Mouse (Mus musculus) hematopoietic stem cell, adult 5-6 weeks (primary cell): ENCODE results near the gene Il1f8. TPM values are rescaled to one million over a fixed set of nuclear protein-coding genes. Genes with fewer than 3 reads are reported as not detected.
"Not testable (repeated sequence)": the region's sequence is repeated elsewhere in the genome, so short reads cannot be mapped to it uniquely, and the experiment has no call there.

Experiments
- ATAC-seq, 2 experiments: fragments of 125-278 bp in 1 of 2; replicated peaks in 1 of 2; 2 replicates each; pipeline ENCODE4 v1.8.0; 2016 to 2017; ENCODE audit warnings: inconsistent platforms in 2 of 2, mild to moderate bottlenecking in 2 of 2, moderate number of reproducible peaks in 2 of 2, low read depth in 1 of 2, moderate TSS enrichment in 1 of 2; ENCODE audit not compliant: low FRiP score in 2 of 2, poor library complexity in 2 of 2, severe bottlenecking in 2 of 2, insufficient read depth in 1 of 2, low TSS enrichment in 1 of 2
- total RNA-seq: library from RNA; stranded (forward); fragments of 172-1452, 232-1000 nt; gene quantifications from 2 replicates; pipeline ENCODE4 v1.2.3, GENCODE M21; 2017

Gene Il1f8
- total RNA-seq = not detected in 2 replicates

GRCm38 (mm10) chr2:24152861-24153260 is at the start of gene Il1f8:
Gene Il1f8, plus strand, starts transcription at chr2:24153161.
- ATAC-seq = no peak

- peak; percentile 42 to 86; a peak in 3 of 4 replicates for ATAC-seq
Measured at GRCm38 (mm10) chr2:24103619-24104289, 49.2 kb upstream of the Il1f8 start.

DNA sequence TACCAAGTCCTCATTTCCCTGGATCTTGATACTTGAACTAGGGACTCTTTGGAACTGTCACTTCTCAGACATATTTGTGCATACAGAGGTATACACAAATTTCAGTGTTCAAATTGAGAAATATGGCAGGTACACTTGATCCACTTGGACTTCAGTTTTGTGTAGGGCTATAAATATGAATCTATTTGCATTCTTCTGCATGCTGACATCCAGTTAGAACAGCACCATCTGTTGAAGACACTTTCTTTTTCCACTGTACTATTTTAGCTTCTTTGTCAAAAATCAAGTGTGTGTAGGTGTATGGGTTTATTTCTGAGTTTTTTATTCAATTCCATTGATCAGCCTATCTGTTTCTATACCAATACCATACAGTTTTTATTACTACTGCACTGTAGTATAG is 43.9 kb upstream of the Il1f8 start:
- no peak for ATAC-seq

GRCm38 (mm10) chr2:24134373-24134772 is 18.6 kb upstream of the Il1f8 start:
- ATAC-seq = no peak; a peak in 1 of 4 replicates

- peak; percentile 95 to 96 for ATAC-seq
Measured at GRCm38 (mm10) chr2:24181683-24182331, 28.8 kb downstream of the Il1f8 start.

DNA sequence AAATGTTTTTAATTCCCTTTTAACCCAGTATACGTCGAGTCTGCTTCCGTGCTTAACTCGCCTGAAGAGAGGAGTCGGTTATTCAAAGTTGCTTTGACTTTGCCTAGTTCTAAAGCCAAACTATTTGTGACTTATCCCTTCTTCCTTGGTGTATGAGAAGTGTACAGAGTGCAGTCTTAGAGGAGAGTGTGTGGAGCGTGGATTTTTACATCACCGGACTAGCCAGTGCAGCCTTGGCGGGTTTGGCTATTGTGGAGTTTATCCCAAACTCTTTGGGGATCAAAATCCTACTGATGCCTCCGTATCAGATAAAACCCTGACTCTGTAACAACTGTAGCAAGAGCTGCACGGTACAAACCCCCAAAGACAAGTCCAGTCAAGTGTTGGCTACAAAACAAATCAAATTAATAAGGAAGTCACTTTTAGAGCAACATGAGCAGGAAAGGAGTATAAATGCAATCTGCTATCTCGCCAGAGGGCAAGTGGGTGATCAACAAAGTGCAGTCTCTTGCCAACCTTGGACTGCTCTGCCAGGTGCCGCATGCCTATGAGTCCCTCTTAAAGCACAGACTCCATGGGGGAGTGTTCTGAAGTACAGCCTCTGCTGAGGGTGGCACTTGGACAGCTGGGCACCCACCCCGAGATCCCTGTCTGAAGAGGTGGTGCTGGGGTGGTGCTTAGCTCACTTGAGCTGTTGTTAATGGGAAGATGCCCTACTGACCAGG is 29.6 kb downstream of the Il1f8 start:
- ATAC-seq = peak in 1 of 2 experiments; percentile 52; a peak in 1 of 4 replicates

DNA sequence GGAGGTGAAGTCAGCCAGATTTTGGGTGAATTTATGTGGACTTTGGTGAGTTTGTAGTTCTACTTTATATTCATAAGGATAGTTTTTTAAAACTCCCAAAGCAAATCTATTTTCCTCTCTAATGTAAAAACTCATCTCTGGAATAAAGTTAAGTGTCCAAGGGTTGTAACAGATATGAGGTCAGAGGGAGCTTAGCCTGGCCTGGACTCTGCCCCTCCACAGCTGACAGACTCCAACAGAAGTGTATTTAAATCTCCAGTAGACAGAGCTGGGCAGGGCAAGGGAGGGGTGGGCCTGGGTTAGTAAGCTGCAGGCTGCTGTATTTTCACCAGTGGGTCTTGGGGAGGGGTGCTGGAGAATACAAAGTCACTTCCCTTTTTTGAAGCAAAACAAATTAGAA is 31.1 kb downstream of the Il1f8 start:
- ATAC-seq = not testable (repeated sequence)

DNA sequence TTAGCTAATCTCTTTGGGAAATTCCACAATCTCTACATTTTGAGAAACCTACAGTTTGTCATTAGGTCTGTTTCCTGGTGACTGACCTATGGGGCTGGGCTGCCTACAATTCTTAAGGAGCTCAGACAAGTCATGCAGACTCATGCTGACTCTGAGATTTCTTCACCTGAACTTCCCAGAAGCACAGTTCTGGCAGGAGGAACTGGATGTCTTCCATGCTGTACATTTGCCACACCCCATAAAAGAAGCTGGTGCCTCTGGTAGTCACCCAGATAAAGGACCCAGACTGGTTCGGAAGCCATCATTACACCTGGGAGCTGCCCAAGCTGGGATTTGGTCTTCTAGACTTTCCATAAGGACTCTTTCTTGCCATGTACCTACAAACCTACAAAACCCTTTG is 33.2 kb downstream of the Il1f8 start, which contains the start of gene Il1f9:
Gene Il1f9 (plus strand): TSS at position 301 of the 400 bp plus-strand sequence.
- ATAC-seq = peak in 1 of 2 experiments; percentile 15; a peak in 1 of 4 replicates

DNA sequence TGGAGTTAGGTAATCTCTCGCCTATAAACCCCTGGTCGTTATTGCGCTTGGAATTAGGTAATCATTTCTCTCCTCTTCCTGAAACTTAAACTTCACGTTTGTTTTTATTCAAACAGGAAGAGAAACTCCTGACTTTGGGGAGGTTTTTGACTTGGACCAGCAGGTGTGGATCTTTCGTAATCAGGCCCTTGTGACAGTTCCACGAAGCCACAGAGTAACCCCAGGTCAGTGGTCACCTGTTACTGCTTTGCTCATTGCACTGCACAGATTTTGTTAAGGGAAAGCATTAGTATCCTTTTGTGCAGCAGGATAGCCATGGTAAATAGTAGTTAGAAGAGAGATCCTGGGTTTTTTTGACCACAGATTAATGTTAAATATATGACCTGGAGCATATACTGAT is 34.6 kb downstream of the Il1f8 start:
- ATAC-seq = peak in 1 of 2 experiments; percentile 23; a peak in 1 of 4 replicates

DNA sequence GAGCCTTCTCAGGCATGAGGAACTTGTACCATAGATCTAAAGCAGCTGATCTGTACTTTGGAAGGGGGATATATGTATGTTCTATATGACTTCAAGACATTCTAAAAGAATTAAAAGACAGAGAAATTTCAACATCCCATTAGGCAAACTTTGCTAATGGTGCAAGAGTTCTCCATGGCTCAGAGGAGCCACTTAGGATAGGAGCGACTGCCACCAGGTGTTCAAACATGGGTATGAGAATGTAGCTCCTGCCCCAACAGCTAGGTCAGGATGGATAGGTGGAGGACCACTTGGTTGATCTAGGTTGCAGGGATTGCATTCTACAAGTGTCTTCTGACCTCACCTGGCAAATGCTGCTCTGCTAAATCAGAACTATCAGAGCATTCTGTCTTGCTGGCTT is 35.2 kb downstream of the Il1f8 start:
- peak; percentile 49 to 59; a peak in 3 of 4 replicates for ATAC-seq

Other genes starting within 250 kb of the Il1f8 start
- 34.8 and 40.6 TPM in 2 replicates for gene Hnmt, start 103.8 kb upstream of the Il1f8 start, total RNA-seq
- gene Tbpl2, start 56.6 kb upstream of the Il1f8 start, total RNA-seq = not detected in 2 replicates
- 5.3 and 9.4 TPM in 2 replicates for gene Il1f9, start 33.3 kb downstream of the Il1f8 start, total RNA-seq
- gene Il1f6, start 62.3 kb downstream of the Il1f8 start, total RNA-seq = not detected in 2 replicates
- gene Il1f5, start 123.8 kb downstream of the Il1f8 start, total RNA-seq = not detected in 2 replicates
- gene Il1f10, start 138.0 kb downstream of the Il1f8 start, total RNA-seq = not detected in 2 replicates
- 1.5 and 6.9 TPM in 2 replicates for gene Il1rn, start 183.7 kb downstream of the Il1f8 start, total RNA-seq
- gene Psd4, start 214.4 kb downstream of the Il1f8 start, total RNA-seq = 90.2 and 92.4 TPM in 2 replicates